Mouse (Mus musculus): Measurements from ENCODE around the gene Wdfy1.

GRCm38 (mm10) chr1:79711147-79712126 is 64.5 kb downstream of the Wdfy1 start:
- TF ChIP-seq CTCF (IDR thresholded peaks at IDR 0.05; ENCODE audit: control insufficient read depth, insufficient read depth, insufficient replicate concordance, low read depth, low read length): no peak
- no peak for TF ChIP-seq POLR2A (IDR thresholded peaks at IDR 0.05; ENCODE audit: control insufficient read depth, low read depth, low read length)
